Mouse (Mus musculus) gastrocnemius, adult 8-10 months (tissue): ENCODE results near the gene Serpine2. TPM values are rescaled to one million over a fixed set of nuclear protein-coding genes. Genes with fewer than 3 reads are reported as not detected.

Source experiments
- DNase-seq, 2 experiments: peaks; one replicate each; pipeline ENCODE4 v3.0.0; 2022; ENCODE audit warnings: low spot score in 2 of 2
- total RNA-seq, 4 experiments: library from RNA; stranded (reverse); gene quantifications; 2 replicates each; pipeline ENCODE4 v1.2.4; 2022

The Serpine2 gene
- total RNA-seq, 4 experiments from 2014 or later = 68.2 to 83.3 (median 76.2) TPM

- DNase-seq = no peak
Measured at GRCm38 (mm10) chr1:79815446-79815845, 45.5 kb downstream of the Serpine2 start.

- no peak for DNase-seq
Measured at GRCm38 (mm10) chr1:79809447-79809846, 51.5 kb downstream of the Serpine2 start.

- DNase-seq = no peak
Measured at GRCm38 (mm10) chr1:79806865-79807264, 54.1 kb downstream of the Serpine2 start.

- no peak for DNase-seq
Measured at GRCm38 (mm10) chr1:79803614-79804013, 57.4 kb downstream of the Serpine2 start.

- no peak for DNase-seq
Measured at GRCm38 (mm10) chr1:79802858-79803427, 58.0 kb downstream of the Serpine2 start.

GRCm38 (mm10) chr1:79797084-79797483, 63.9 kb downstream of the Serpine2 start:
- DNase-seq = no peak

GRCm38 (mm10) chr1:79786267-79786927, 74.6 kb downstream of the Serpine2 start:
- DNase-seq = no peak

- no peak for DNase-seq
Measured at GRCm38 (mm10) chr1:79782433-79782832, 78.5 kb downstream of the Serpine2 start.

- no peak for DNase-seq
Measured at GRCm38 (mm10) chr1:79778011-79778410, 83.0 kb downstream of the Serpine2 start.

GRCm38 (mm10) chr1:79775927-79776458, 85.0 kb downstream of the Serpine2 start, which contains the start of the genes Mrpl44 and Wdfy1:
Gene Mrpl44 (plus strand): TSS chr1:79776018.
Gene Wdfy1 (minus strand): TSS chr1:79776143.
- DNase-seq = peak; percentile 94

GRCm38 (mm10) chr1:79774164-79774780, 86.7 kb downstream of the Serpine2 start:
- DNase-seq = no peak

GRCm38 (mm10) chr1:79768231-79768630, 92.7 kb downstream of the Serpine2 start:
- DNase-seq = no peak

- DNase-seq = no peak
Measured at GRCm38 (mm10) chr1:79764483-79764882, 96.5 kb downstream of the Serpine2 start.

- DNase-seq = no peak
Measured at GRCm38 (mm10) chr1:79764031-79764430, 96.9 kb downstream of the Serpine2 start.

- DNase-seq = no peak
Measured at GRCm38 (mm10) chr1:79762282-79763250, 98.4 kb downstream of the Serpine2 start.

- DNase-seq = no peak
Measured at GRCm38 (mm10) chr1:79761917-79762271, 99.1 kb downstream of the Serpine2 start.

GRCm38 (mm10) chr1:79761106-79761916, 99.7 kb downstream of the Serpine2 start:
- DNase-seq = peak; percentile 67 to 69

- no peak for DNase-seq
Measured at GRCm38 (mm10) chr1:79760656-79761055, 100.3 kb downstream of the Serpine2 start.

GRCm38 (mm10) chr1:79759436-79759972, 101.5 kb downstream of the Serpine2 start:
- no peak for DNase-seq

GRCm38 (mm10) chr1:79759006-79759405, 102.0 kb downstream of the Serpine2 start:
- DNase-seq = no peak
